Mouse (Mus musculus) G1E-ER4 (cell line): ENCODE results near the gene Abcg1. TPM values are rescaled to one million over a fixed set of nuclear protein-coding genes. Genes with fewer than 3 reads are reported as not detected.

Experiments used
- GATA1 ChIP-seq: IDR thresholded peaks from one replicate; pipeline ENCODE4 v1.8.0; 2012; ENCODE audit warnings: low read length, inconsistent platforms
- polyA plus RNA-seq: library from polyadenylated mRNA; stranded (reverse); fragments of >175 nt; gene quantifications from 2 replicates; pipeline ENCODE4 v1.2.3, GENCODE M21; 2012

The Abcg1 gene
- polyA plus RNA-seq, 1 experiment, result not detected

DNA sequence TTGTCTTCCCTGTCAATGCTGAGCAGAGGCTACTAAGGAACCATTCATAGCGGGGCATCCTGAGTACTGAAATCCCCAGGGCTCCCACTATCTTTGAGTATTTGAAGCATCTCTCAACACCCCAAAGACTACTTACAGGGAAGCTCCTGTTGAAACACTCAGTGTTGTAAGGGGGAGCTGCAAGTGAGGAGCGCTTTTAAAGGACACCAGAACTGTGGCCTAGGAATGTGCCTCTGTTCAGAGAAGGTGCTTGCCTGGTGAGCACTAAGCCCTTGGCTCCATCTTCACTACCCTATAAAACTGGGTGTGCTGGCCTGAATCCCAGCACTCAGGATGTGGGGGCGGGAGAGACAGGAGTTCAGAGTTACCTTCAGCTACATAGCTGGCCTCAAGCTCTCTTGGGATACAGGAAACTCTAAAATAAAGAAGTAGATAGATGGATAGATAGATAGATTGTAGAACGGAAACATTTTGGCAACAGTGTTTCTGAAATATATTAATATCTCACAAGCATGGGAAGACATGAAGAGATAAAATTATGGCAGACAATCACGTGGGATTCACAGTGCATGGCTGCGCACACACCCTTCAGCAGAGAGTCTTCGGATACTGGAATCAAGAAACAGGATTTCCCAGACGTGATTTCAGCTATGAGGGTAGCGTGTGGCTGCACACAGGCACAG lies 22.7 kb upstream of the Abcg1 start:
- TF ChIP-seq GATA1, result no peak

DNA sequence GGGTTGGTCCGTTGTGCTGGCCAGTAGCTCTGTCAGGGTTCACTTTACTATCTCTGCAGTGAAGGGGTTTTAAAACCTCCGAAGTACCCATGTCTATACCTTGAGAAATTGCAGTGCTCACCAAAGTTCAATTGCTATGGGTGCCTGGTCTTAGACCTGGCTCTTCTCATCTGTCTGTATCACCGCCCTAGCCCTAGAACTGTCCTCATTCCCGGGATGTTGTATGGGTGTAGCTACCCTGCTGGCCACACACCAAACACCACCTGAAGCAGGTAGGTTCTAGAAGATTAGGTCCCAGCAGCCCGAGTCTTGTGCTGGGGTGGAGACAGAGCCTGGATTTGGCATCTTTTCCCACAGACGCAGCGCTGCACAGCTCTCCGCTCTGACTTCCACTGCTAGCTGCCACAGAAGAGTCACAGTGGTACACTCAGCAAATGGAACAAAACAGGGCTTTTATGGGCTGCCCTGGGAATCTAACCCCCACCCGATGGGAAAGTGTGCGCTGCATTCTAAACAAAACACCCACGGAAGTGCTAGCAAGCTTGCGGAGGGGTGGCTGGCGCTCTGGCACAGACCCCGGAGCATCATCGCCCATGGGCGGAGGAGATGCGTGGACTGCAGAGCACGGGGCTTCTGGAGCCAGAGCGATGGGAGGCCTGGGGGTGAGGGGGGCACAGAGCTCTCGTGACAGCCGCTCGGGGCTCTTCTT lies 21.2 kb upstream of the Abcg1 start:
- no peak for TF ChIP-seq GATA1

DNA sequence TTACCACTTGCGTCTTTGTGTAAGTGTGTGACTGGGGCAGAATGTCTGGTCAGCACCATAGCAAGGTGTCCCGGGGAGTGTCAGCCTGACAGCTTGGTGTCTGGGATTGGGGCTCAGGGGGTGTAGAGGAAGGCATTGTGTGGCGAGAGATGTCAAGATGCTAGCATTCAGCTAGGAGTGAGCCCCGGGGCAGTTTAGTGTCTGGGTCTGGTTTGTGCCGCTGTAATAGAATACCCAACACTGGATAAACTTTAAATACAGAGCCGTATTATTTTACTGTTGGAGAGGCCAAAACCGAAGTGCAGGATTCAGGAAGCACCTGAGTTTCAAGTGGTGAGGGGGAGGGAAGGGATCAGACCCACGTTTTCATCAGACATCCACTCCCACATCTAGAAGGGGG lies 20.1 kb upstream of the Abcg1 start:
- no peak for TF ChIP-seq GATA1

DNA sequence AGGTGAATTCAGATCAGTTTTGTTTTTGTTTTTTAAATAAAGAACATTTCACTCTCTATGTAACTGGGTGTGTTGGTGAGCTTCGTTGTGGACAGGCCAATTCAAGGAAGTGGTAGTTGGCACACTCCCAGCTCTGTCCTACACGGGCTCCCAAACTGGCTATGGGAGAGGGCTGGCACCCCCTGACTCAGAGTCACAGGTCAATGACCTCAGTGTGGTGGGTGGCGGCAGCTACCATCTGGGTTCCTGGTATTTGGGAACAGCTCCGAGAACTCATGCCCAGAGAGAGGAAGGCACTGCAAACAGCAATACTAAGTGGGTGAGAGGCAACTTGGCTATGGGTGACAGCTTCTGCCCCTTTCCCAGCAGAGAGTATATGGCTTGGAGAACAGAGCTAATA lies 19.1 kb upstream of the Abcg1 start:
- TF ChIP-seq GATA1, result no peak

DNA sequence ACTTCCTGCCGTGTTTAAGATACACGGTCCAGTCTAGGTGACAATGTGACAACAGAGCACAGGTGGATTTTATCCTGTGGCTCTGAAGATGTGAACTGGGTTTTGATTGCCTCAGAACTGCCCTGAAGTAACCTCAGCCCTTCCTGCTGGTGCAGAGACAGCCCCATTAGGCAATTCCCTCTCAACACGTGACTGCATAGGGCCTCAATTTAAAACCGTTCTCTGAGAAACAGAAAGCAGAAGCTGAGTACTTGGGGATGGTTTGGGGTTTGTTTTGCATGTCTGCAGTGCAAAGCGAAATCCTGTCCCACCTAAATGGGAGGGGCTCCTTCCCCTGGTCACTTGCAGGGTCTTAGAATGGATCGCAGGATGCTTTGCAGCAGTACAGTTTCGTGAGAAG lies 17.8 kb upstream of the Abcg1 start:
- TF ChIP-seq GATA1, result no peak

DNA sequence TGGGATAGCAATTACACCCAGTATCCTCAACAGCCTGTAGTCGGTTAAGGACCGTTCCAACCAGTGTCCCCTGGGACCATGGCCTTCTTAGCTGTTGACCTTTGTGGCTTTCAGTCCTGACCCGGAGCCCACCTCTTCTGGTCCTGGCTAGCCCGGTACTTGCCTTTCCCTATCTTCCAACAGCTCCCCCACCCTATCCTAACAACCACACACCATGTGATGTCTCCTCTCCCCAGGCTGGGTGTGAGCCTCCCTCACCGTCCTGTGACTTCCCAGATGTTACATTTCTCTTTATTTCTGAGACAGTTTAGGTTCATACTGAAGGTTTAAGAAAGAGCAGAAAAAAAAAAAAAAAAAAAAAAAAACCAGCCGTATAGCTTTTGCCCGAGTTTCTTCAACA lies 17.1 kb upstream of the Abcg1 start:
- no peak for TF ChIP-seq GATA1

DNA sequence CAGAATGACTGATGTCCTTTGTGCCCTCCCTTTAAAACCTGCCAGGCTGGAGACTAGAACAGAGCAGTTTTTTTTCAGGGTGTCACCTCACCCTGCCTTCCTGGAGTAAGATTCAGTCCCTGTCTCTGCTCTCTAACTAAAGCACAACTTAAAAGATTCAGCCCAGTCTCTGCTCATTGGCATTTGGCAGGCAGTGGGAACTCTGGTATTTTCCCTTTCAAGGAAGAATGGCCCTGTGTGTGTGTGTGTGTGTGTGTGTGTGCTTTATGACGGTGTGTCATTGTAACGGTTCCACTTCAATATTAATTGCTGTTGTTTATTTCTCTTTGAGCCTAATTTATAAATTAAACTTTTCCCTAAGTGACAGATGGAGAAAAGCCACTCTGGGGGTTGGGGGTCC lies 14.7 kb upstream of the Abcg1 start:
- no peak for TF ChIP-seq GATA1

DNA sequence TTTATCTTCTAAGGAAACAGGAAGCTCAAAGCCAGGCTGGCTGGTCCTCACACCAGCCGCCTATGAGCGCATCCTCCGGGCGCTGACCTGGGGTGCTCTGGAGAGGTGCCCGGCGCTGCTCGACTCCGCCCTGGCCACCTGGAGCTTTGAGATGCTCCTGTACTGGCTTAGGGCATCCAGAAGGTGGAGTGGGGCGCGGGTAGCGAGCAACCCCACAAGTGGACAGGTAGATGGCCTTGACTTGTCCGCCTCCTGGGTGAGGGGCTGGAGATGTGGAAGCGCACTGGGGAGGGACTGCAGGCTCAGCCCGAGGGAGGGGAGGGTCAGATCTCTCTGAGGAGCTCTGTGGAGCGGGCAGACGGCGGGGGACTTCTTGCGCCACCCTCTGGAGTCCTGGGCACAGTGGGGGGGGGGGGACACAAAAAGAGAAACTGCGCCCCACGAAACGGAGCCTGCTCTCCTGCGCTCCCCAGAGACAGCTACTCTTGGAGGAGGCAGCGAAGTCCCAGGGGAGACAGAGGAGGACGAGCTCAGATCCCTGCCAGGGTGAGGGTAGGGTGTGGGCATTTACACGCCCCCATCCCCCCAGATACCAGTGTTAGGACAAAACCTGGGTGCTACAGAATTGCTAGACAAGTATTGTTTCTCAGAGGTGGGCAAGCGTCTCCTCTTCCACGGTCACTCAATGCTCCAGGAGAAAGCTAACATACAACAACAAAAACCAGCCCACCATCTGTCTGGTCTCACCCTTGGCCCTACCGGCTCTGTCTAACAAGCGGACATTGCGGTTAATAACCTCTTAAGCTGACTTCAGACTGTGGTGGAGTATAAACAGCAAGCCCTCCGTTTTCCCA lies 643 bp downstream of the Abcg1 start:
- no peak for TF ChIP-seq GATA1

DNA sequence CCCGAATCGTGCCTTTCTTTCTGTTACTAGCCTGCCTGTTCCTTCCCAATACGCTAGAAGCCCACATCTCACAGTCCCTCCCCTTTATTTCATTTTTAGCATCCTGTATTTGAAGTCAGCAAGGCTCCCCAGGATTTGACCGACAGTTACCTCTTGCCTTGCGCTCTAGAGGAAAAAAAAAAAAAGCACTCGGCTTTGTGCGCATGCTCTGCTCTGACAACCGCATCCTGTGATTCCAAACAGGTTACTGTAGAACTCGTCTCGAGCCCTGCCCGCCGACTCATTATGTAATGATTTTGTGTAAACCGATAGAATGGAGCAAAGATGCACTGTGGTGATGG lies 1.2 kb downstream of the Abcg1 start:
- no peak for TF ChIP-seq GATA1

DNA sequence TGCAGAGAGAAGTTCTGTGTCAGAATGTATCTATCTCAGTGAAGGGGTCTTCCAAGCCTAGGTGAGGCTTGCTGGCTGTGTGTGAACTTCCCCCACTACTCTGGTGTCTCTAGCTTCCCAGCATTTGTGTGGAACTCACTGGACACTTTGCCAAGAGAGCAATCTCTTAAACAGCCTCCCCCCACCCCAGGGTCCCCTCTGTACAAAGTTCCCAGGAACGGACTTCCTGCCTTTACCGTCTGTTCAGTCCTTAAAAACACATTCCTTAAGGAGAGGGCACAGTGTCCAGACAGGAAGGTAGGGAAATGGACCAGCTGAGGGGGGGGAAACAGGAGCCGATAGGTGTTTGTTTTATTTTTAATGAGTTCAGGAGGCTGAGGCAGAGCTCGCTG lies 2.7 kb downstream of the Abcg1 start:
- no peak for TF ChIP-seq GATA1

DNA sequence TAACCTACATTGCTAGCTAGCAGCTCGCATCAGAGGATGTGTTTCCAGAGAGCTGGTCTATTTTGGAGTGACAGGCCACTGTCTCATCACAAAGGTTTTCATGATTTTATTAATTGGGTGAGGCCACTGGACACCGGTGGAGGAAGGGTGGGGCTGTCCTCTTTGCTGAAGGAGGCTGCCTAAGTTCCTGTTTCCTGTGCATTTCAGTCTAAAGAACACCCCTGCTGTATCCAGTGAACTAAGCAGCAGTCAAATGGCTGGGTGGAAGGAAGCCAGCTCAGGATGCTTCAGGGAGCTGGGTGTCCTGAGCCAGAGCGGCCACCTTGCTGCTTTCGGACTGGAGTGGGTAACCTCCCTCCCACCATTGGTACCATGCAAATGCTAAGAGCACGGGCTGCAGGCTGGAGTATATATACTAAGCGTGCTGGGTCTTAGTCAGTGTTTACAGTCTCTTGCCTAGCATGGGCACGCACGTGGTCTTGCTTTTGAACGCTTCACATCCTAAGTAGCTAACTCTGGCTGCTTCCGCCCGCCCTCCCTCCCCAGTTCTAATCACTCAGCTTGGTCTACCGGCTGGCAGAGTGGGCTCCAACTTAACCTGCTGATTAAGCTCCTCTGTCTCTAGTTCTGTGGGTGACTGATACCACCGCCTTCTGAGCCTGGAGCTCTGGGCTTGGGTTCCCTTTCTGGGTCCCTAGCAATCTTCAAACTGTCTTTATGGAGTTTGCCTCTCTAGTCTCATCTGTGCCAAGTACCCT lies 3.3 kb downstream of the Abcg1 start:
- TF ChIP-seq GATA1, result no peak

DNA sequence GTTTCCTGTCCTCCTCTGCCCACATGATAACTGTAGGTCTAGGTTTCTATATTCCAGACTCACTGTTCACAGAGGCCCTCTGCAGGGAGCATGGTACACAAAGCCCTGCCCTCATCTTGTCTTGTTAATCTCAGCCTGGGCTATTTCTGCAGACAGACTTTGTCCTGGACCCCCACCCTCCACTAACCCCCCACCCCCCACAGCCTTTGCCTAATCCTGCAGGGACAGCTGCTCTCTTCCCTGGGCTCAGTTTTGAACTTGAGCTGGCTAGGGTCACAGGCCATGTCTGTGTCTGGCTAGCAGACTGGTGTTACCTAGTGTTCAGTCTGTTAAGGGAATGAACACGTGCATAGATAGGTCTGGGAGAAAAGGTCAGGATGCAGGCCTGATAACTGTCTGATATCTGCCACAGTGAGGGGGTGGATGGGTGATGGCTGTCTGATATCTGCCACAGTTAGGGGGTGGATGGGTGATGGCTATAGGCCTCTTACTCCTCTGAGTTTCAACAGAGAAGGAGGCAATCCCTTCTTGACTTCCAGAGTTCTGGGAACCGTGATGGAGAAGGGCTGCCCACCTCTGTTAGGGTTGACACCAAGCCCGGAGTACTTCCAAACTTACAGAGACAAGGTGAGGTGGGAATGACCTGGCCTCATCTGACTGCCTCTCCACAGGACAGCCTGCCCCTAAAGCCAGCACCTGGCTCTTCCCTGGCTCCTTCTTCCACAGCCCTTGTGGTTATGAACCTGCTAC lies 4.0 kb downstream of the Abcg1 start:
- no peak for TF ChIP-seq GATA1

DNA sequence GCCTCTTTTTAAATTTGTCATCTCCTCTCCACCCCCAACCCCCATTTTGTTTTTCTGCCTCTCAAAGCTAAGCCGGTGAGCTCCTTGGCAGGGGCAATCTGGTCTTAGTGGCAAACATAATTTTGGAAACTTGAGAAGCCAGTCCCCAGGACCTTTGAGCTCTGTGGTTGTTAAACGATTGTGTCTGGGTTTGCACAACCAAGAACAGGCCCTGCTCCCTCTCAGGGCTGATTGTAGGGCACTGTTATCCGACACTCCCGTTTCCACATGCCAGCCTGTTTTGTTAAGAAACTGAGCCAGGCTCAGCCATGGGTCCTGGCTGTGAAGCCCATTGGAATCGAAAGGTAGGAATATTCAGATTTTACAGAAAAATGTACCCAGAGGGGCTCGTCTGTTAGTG lies 8.6 kb downstream of the Abcg1 start:
- no peak for TF ChIP-seq GATA1

DNA sequence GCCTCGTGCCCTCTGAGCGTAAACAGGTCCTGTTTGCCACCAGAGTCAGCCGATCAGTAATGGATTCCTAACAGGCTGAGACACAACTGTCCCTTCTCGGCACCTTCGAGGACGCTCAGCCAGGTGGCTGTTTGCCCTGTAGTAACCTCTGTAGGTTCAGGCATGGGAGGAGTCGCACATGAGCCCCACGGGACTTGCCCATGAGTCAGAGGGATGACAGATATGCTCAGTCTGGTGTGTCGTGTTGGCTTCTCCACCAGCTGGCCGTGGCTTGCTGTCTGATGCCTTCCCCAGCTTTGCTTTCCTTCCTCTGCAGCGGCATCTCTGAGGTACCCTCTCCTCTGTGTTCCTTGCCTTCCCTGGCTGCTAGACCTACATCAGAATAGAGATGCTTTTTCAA lies 9.6 kb downstream of the Abcg1 start:
- TF ChIP-seq GATA1, result no peak

DNA sequence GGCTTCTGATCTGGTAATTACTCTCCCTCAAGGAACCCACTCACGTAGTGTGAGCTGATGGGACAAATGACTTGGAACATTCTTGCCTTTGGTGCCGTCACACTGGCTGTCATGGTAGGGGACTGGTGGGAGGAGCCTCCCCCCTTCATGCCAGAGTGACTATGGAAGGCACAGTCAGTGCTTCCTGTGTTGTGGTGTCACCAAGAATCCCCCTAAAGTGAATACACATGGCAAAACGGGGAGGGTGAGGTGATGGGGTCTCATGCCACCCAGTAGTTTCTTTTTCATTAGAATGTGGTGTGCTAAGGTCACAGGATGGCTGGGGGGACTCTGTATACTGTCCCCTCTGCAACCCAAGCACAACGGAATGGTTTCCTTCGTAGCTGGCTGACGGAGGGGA lies 11.6 kb downstream of the Abcg1 start:
- TF ChIP-seq GATA1, result no peak
